Mouse (Mus musculus) embryonic facial prominence, embryonic 11.5 days (tissue): ENCODE measurements around the gene Irak4. TPM values are rescaled to one million over a fixed set of nuclear protein-coding genes. Genes with fewer than 3 reads are reported as not detected.

ENCODE experiments used
- polyA plus RNA-seq: library from polyadenylated mRNA; unstranded; fragments of >200 nt; fragmentation: Nextera tagmentation; extraction: Ambion mirVana; gene quantifications from 2 replicates; pipeline ENCODE4 v1.2.1, GENCODE M21; 2014

Gene Irak4
- polyA plus RNA-seq, 1 experiment from 2014 or later, result 2.1 TPM

Other genes with a start within 250 kb of the Irak4 start
- gene Adamts20, start 78.2 kb upstream of the Irak4 start, polyA plus RNA-seq, result 6.8 and 8.8 TPM in 2 replicates
- 11.5 and 12.0 TPM in 2 replicates for gene Pus7l, start 96 bp upstream of the Irak4 start, polyA plus RNA-seq
- 79.8 and 80.3 TPM in 2 replicates for gene Twf1, start 46.2 kb downstream of the Irak4 start, polyA plus RNA-seq
- gene Tmem117, start 85.6 kb downstream of the Irak4 start, polyA plus RNA-seq, result 1.5 and 1.9 TPM in 2 replicates